Mouse (Mus musculus) erythroblast, embryonic 14.5 days (primary cell): ENCODE data around the gene Paqr5.

Experiments used
- GATA1 ChIP-seq: IDR thresholded peaks from 2 replicates; pipeline ENCODE4 v1.6.1; 2012; ENCODE audit warnings: low read length, inconsistent platforms, mixed read lengths
- TAL1 ChIP-seq: IDR thresholded peaks from 3 replicates; pipeline ENCODE4 v1.6.1; 2012; ENCODE audit warnings: low read length, inconsistent platforms, mixed read lengths

GRCm38 (mm10) chr9:62050801-62051200, 24.1 kb upstream of the Paqr5 start:
- TF ChIP-seq TAL1, result no peak
- TF ChIP-seq GATA1, result no peak
